Mouse (Mus musculus) liver, embryonic 16.5 days (tissue): ENCODE data around the gene Rab3il1. TPM values are rescaled to one million over a fixed set of nuclear protein-coding genes. Genes with fewer than 3 reads are reported as not detected.

Source experiments
- ATAC-seq: fragments of 200-750 bp; cut with Nextera tagmentation; 2 replicates; pipeline ENCODE4 v1.8.0; 2017; ENCODE audit warnings: low read depth, mild to moderate bottlenecking, moderate number of reproducible peaks, moderate library complexity
- H3K27ac ChIP-seq: fragments of 300-500 bp; sonication (generic); 2 replicates; pipeline ENCODE4 v1.5.1; 2014; ENCODE audit warnings: mild to moderate bottlenecking, low read length
- H3K27me3 ChIP-seq: fragments of 300-500 bp; sonication (generic); 2 replicates; pipeline ENCODE4 v1.6.1; 2014; ENCODE audit warnings: low read depth, low read length, mixed read lengths; ENCODE audit not compliant: control insufficient read depth, insufficient read depth
- H3K36me3 ChIP-seq: fragments of 300-500 bp; sonication (generic); 2 replicates; pipeline ENCODE4 v1.6.1; 2014; ENCODE audit warnings: mild to moderate bottlenecking; ENCODE audit not compliant: control insufficient read depth, insufficient read depth
- H3K4me1 ChIP-seq: fragments of 300-500 bp; sonication (generic); 2 replicates; pipeline ENCODE4 v1.6.1; 2014; ENCODE audit warnings: low read depth, low read length, mixed read lengths; ENCODE audit not compliant: control insufficient read depth
- H3K4me2 ChIP-seq: fragments of 300-500 bp; sonication (generic); 2 replicates; pipeline ENCODE4 v1.6.1; 2014; ENCODE audit warnings: low read depth, low read length, mixed read lengths
- H3K4me3 ChIP-seq: fragments of 300-500 bp; sonication (generic); 2 replicates; pipeline ENCODE4 v1.5.1; 2014; ENCODE audit warnings: low read depth, mild to moderate bottlenecking, low read length
- H3K9ac ChIP-seq: fragments of 300-500 bp; sonication (generic); 2 replicates; pipeline ENCODE4 v1.6.1; 2014; ENCODE audit warnings: low read depth, low read length
- H3K9me3 ChIP-seq: fragments of 300-500 bp; sonication (generic); replicated peaks from 2 replicates; pipeline ENCODE4 v1.6.1; 2016; ENCODE audit warnings: low read length; ENCODE audit not compliant: control insufficient read depth
- WGBS: fragments of 180-500 bp; shearing (Covaris S2); extraction: QIAGEN DNeasy Blood & Tissue Kit; methylation state at CpG from one replicate; pipeline ENCODE4 v1.1.7; 2014; ENCODE audit not compliant: insufficient replicate concordance; 5-methylcytosine and 5-hydroxymethylcytosine counted together
- polyA plus RNA-seq: library from polyadenylated mRNA; unstranded; fragments of >200 nt; fragmentation: Nextera tagmentation; extraction: Ambion mirVana; gene quantifications from 2 replicates; pipeline ENCODE4 v1.2.1, GENCODE M21; 2015

Gene Rab3il1
- polyA plus RNA-seq, 1 experiment from 2014 or later, result 248 TPM

GRCm38 (mm10) chr19:10052698-10053097 lies 51.2 kb downstream of the Rab3il1 start:
- peaks cover 3% of the 10 kb centered on the region for H3K4me1 ChIP-seq
- 67% methylated on average over 4 of the region's 4 CpGs for WGBS
- ATAC-seq, result no peak
- no peak overlapping the region for H3K9ac ChIP-seq
- H3K9me3 ChIP-seq, result no peaks in the 10 kb centered on the region
- H3K36me3 ChIP-seq, result no peaks in the 10 kb centered on the region
- no peak overlapping the region for H3K4me3 ChIP-seq
- H3K4me2 ChIP-seq, result no peak overlapping the region
- H3K27ac ChIP-seq, result no peak overlapping the region
- no peaks in the 10 kb centered on the region for H3K27me3 ChIP-seq

GRCm38 (mm10) chr19:10053692-10054260 lies 52.3 kb downstream of the Rab3il1 start:
- no peaks in the 10 kb centered on the region for H3K36me3 ChIP-seq
- WGBS, result 85% methylated on average over 10 of the region's 10 CpGs
- no peaks in the 10 kb centered on the region for H3K9me3 ChIP-seq
- no peak overlapping the region for H3K27ac ChIP-seq
- H3K4me2 ChIP-seq, result no peak overlapping the region
- ATAC-seq, result no peak
- peaks cover 3% of the 10 kb centered on the region for H3K4me1 ChIP-seq
- no peaks in the 10 kb centered on the region for H3K27me3 ChIP-seq
- no peak overlapping the region for H3K9ac ChIP-seq
- H3K4me3 ChIP-seq, result no peak overlapping the region

GRCm38 (mm10) chr19:10054361-10055075 lies 53.0 kb downstream of the Rab3il1 start:
- 78% methylated on average over 6 of the region's 6 CpGs for WGBS
- H3K4me3 ChIP-seq, result no peak overlapping the region
- H3K9me3 ChIP-seq, result no peaks in the 10 kb centered on the region
- no peak overlapping the region for H3K9ac ChIP-seq
- no peaks in the 10 kb centered on the region for H3K36me3 ChIP-seq
- H3K4me1 ChIP-seq, result peaks cover 3% of the 10 kb centered on the region
- no peaks in the 10 kb centered on the region for H3K27me3 ChIP-seq
- H3K27ac ChIP-seq, result no peak overlapping the region
- H3K4me2 ChIP-seq, result no peak overlapping the region
- ATAC-seq, result no peak

- H3K27me3 ChIP-seq, result no peaks in the 10 kb centered on the region
- ATAC-seq, result no peak
- no peaks in the 10 kb centered on the region for H3K36me3 ChIP-seq
- H3K4me3 ChIP-seq, result no peak overlapping the region
- H3K27ac ChIP-seq, result no peak overlapping the region
- H3K9ac ChIP-seq, result no peak overlapping the region
- H3K9me3 ChIP-seq, result no peaks in the 10 kb centered on the region
- peaks cover 7% of the 10 kb centered on the region for H3K4me1 ChIP-seq
- 73% methylated on average over 3 of the region's 3 CpGs for WGBS
- no peak overlapping the region for H3K4me2 ChIP-seq
Measured at GRCm38 (mm10) chr19:10055261-10055660, 53.8 kb downstream of the Rab3il1 start.

- no peak overlapping the region for H3K4me2 ChIP-seq
- 78% methylated on average over 22 of the region's 22 CpGs for WGBS
- H3K27me3 ChIP-seq, result no peaks in the 10 kb centered on the region
- no peaks in the 10 kb centered on the region for H3K9me3 ChIP-seq
- no peaks in the 10 kb centered on the region for H3K36me3 ChIP-seq
- peaks cover 15% of the 10 kb centered on the region for H3K4me1 ChIP-seq
- H3K9ac ChIP-seq, result no peak overlapping the region
- no peak overlapping the region for H3K27ac ChIP-seq
- no peak for ATAC-seq
- no peak overlapping the region for H3K4me3 ChIP-seq
Measured at GRCm38 (mm10) chr19:10055783-10056660, 54.6 kb downstream of the Rab3il1 start.

- 0 out of 2 replicates have a peak overlapping the region, but pooled peaks have one; percentile 4 for H3K27ac ChIP-seq
- H3K4me3 ChIP-seq, result no peak overlapping the region
- no peaks in the 10 kb centered on the region for H3K27me3 ChIP-seq
- no peak overlapping the region for H3K9ac ChIP-seq
- H3K4me1 ChIP-seq, result peaks cover 17% of the 10 kb centered on the region
- ATAC-seq, result no peak
- H3K36me3 ChIP-seq, result no peaks in the 10 kb centered on the region
- no peak overlapping the region for H3K4me2 ChIP-seq
- WGBS, result 69% methylated on average over 3 of the region's 3 CpGs
- H3K9me3 ChIP-seq, result no peaks in the 10 kb centered on the region
Measured at GRCm38 (mm10) chr19:10056686-10057085, 55.2 kb downstream of the Rab3il1 start.

- Histone ChIP-seq H3K4me1 (peaks cover 17% of the 10 kb centered on the region), H3K9ac (no peak overlapping the region), H3K27ac (peak overlapping the region; percentile 70), H3K4me3 (no peak overlapping the region), H3K4me2 (peak overlapping the region; percentile 24), H3K9me3 (no peaks in the 10 kb centered on the region), H3K36me3 (peaks cover 3% of the 10 kb centered on the region), H3K27me3 (no peaks in the 10 kb centered on the region)
- ATAC-seq, result peak; percentile 65
- WGBS, result 50% methylated on average over 11 of the region's 11 CpGs
Measured at GRCm38 (mm10) chr19:10057486-10058351, 56.2 kb downstream of the Rab3il1 start.

GRCm38 (mm10) chr19:10058352-10058825 lies 56.9 kb downstream of the Rab3il1 start:
- Histone ChIP-seq H3K4me2 (peak overlapping the region; percentile 15; the same call in 1 of the 2 replicates), H3K9ac (no peak overlapping the region), H3K27me3 (no peaks in the 10 kb centered on the region), H3K4me1 (peaks cover 17% of the 10 kb centered on the region), H3K9me3 (no peaks in the 10 kb centered on the region), H3K4me3 (no peak overlapping the region), H3K27ac (peak overlapping the region; percentile 70), H3K36me3 (peaks cover 3% of the 10 kb centered on the region)
- WGBS, result 47% methylated on average over 1 of the region's 1 CpGs
- no peak for ATAC-seq
